Mouse (Mus musculus): ENCODE results near the gene Lst1. TPM values are rescaled to one million over a fixed set of nuclear protein-coding genes. Genes with fewer than 3 reads are reported as not detected.
A peak's percentile ranks its signal among the peaks of the same experiment; 100 is the strongest.
"Not testable (repeated sequence)": the region's sequence is repeated elsewhere in the genome, so short reads cannot be mapped to it uniquely, and the experiment has no call there.

Gene Lst1
- 13.1 and 16.1 TPM in 2 replicates for polyA plus RNA-seq (2015; fragmentation: Nextera tagmentation; extraction: Ambion mirVana)

GRCm38 (mm10) chr17:35187959-35188610 lies at the start of gene Lst1:
Lst1 (minus strand) TSS chr17:35188439.
- Histone ChIP-seq H3K27me3 (0 out of 2 replicates have a peak, but pooled peaks cover under 1% of the 10 kb centered on the region), H3K9ac (no peak within 1 kb of the TSS), H3K4me2 (no peak within 1 kb of the TSS), H3K27ac (peak within 1 kb of the TSS; percentile 7; the same call in 1 of the 2 replicates), H3K4me3 (no peak within 1 kb of the TSS), H3K4me1 (peaks cover 9% of the 10 kb centered on the region), H3K9me3 (no peaks in the 10 kb centered on the region), H3K36me3 (no peaks in the 10 kb centered on the region)
- ATAC-seq (ENCODE audit: insufficient number of reproducible peaks, insufficient read depth, low FRiP score, low TSS enrichment, low read depth), result no peak
- 76% methylated on average over 7 of the region's 7 CpGs for WGBS

- no peak for ATAC-seq (ENCODE audit: insufficient number of reproducible peaks, insufficient read depth, low FRiP score, low TSS enrichment, low read depth)
- 0 out of 2 replicates have a peak overlapping the region, but pooled peaks have one; percentile 11 for H3K9ac ChIP-seq
- H3K27me3 ChIP-seq, result no peaks in the 10 kb centered on the region
- no peak overlapping the region for H3K4me3 ChIP-seq
- peaks cover 16% of the 10 kb centered on the region; the same call in 1 of the 2 replicates for H3K36me3 ChIP-seq
- peaks cover 33% of the 10 kb centered on the region for H3K4me1 ChIP-seq
- H3K9me3 ChIP-seq, result no peaks in the 10 kb centered on the region
- WGBS, result 79% methylated on average over 12 of the region's 12 CpGs
- no peak overlapping the region for H3K27ac ChIP-seq
- no peak overlapping the region for H3K4me2 ChIP-seq
Observed at GRCm38 (mm10) chr17:35237504-35237903, 49.3 kb upstream of the Lst1 start.

DNA sequence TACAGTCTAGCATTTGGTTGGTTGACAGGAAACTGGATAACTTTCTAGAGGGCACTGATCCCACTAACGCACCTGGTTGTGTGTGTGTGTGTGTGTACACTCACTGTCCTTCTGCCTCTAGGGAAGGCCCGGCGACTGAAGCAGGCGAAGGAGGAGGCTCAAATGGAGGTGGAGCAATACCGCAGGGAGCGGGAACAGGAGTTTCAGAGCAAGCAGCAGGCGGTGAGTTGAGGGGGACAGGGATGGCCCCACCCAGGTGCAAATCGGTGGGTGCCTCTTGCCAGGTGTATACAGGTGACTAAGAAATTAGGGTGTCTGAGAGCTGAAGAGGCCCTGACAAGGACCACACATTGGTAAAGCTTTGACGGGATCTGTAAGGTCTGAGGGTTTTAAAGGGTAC lies 48.8 kb upstream of the Lst1 start:
- Histone ChIP-seq H3K27ac (no peak overlapping the region), H3K4me2 (0 out of 2 replicates have a peak overlapping the region, but pooled peaks have one; percentile 90), H3K9me3 (no peaks in the 10 kb centered on the region), H3K27me3 (no peaks in the 10 kb centered on the region), H3K9ac (peak overlapping the region; percentile 94; the same call in 1 of the 2 replicates), H3K4me3 (no peak overlapping the region), H3K4me1 (peaks cover 38% of the 10 kb centered on the region), H3K36me3 (peaks cover 16% of the 10 kb centered on the region; the same call in 1 of the 2 replicates)
- 77% methylated on average over 9 of the region's 9 CpGs for WGBS
- no peak for ATAC-seq (ENCODE audit: insufficient number of reproducible peaks, insufficient read depth, low FRiP score, low TSS enrichment, low read depth)

DNA sequence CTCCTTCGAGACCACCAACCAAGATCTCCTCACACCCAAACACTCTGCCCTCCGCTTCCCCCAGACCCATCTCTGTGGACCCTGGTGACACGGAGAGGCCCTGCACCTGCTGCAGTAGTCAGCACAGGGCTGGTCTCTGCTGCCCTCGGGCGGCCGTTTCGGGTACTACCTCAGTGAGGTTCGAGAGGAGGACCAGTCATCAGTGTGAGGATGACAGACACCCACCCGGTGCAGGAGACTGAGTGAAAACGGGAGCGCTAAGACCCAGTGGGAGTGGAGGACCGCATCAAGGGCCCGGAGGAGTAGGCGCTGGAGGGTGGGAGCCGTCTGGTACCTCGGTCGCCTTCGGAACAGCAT lies 48.1 kb upstream of the Lst1 start:
- Histone ChIP-seq H3K9me3 (no peaks in the 10 kb centered on the region), H3K27me3 (no peaks in the 10 kb centered on the region), H3K9ac (peak overlapping the region; percentile 94), H3K4me3 (peak overlapping the region; percentile 66), H3K4me1 (peaks cover 41% of the 10 kb centered on the region), H3K36me3 (peaks cover 16% of the 10 kb centered on the region; the same call in 1 of the 2 replicates), H3K27ac (peak overlapping the region; percentile 97), H3K4me2 (peak overlapping the region; percentile 90)
- 1% methylated on average over 18 of the region's 18 CpGs for WGBS
- peak; percentile 64 for ATAC-seq (ENCODE audit: insufficient number of reproducible peaks, insufficient read depth, low FRiP score, low TSS enrichment, low read depth)

GRCm38 (mm10) chr17:35235614-35236389 lies 47.6 kb upstream of the Lst1 start, which contains the start of gene Nfkbil1:
Nfkbil1 (minus strand) TSS chr17:35235792.
- H3K4me2 ChIP-seq, result peak within 1 kb of the TSS; percentile 90
- H3K9ac ChIP-seq, result peak within 1 kb of the TSS; percentile 94
- H3K27ac ChIP-seq, result peak within 1 kb of the TSS; percentile 97
- under 1% methylated on average over 35 of the region's 35 CpGs for WGBS
- H3K9me3 ChIP-seq, result no peaks in the 10 kb centered on the region
- peak; percentile 82 for ATAC-seq (ENCODE audit: insufficient number of reproducible peaks, insufficient read depth, low FRiP score, low TSS enrichment, low read depth)
- H3K36me3 ChIP-seq, result peaks cover 22% of the 10 kb centered on the region
- peaks cover 40% of the 10 kb centered on the region for H3K4me1 ChIP-seq
- peak within 1 kb of the TSS; percentile 66 for H3K4me3 ChIP-seq
- H3K27me3 ChIP-seq, result no peaks in the 10 kb centered on the region

DNA sequence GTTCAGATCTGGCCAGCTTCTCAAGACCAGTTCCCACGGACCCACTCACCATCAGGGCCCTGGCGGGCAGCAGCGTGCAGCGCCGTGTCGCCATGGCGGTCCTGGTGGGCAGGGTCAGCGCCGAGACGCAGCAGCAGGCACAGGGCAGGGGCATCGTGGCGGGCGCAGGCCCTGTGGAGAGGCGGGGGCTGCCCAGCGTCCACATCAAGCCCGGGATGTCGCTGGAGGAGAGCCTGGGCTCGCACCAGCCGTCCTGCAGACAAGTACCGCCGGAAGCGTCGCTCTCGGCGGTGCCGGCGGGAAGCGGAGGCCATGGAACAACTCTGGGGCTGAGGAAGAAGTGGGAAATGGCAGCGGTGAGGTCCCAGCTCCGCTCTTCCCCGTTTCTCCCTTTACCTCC lies 46.7 kb upstream of the Lst1 start:
- WGBS, result 5% methylated on average over 31 of the region's 31 CpGs
- Histone ChIP-seq H3K27ac (peak overlapping the region; percentile 97), H3K9me3 (no peaks in the 10 kb centered on the region), H3K36me3 (peaks cover 29% of the 10 kb centered on the region), H3K4me1 (peaks cover 34% of the 10 kb centered on the region), H3K4me3 (peak overlapping the region; percentile 66), H3K9ac (peak overlapping the region; percentile 94), H3K27me3 (no peaks in the 10 kb centered on the region), H3K4me2 (peak overlapping the region; percentile 90)
- no peak for ATAC-seq (ENCODE audit: insufficient number of reproducible peaks, insufficient read depth, low FRiP score, low TSS enrichment, low read depth)

GRCm38 (mm10) chr17:35234090-35234489 lies 45.9 kb upstream of the Lst1 start:
- peak overlapping the region; percentile 97 for H3K27ac ChIP-seq
- peaks cover 38% of the 10 kb centered on the region for H3K36me3 ChIP-seq
- H3K27me3 ChIP-seq; ATAC-seq (ENCODE audit: insufficient number of reproducible peaks, insufficient read depth, low FRiP score, low TSS enrichment, low read depth); H3K9me3 ChIP-seq: not testable (repeated sequence)
- peak overlapping the region; percentile 90 for H3K4me2 ChIP-seq
- H3K9ac ChIP-seq, result 0 out of 2 replicates have a peak overlapping the region, but pooled peaks have one; percentile 32
- peaks cover 34% of the 10 kb centered on the region for H3K4me1 ChIP-seq
- whole genome bisulfite sequencing, result 86% methylated on average over 7 of the region's 7 CpGs
- peak overlapping the region; percentile 66; the same call in 1 of the 2 replicates for H3K4me3 ChIP-seq

- Histone ChIP-seq H3K4me3 (peak within 1 kb of the TSS; percentile 66), H3K27ac (peak within 1 kb of the TSS; percentile 97), H3K9ac (peak within 1 kb of the TSS; percentile 94; the same call in 1 of the 2 replicates), H3K4me2 (peak within 1 kb of the TSS; percentile 90), H3K27me3 (no peaks in the 10 kb centered on the region), H3K9me3 (no peaks in the 10 kb centered on the region), H3K36me3 (peaks cover 45% of the 10 kb centered on the region), H3K4me1 (peaks cover 34% of the 10 kb centered on the region)
- 71% methylated on average over 18 of the region's 18 CpGs for WGBS
- no peak for ATAC-seq (ENCODE audit: insufficient number of reproducible peaks, insufficient read depth, low FRiP score, low TSS enrichment, low read depth)
Observed at GRCm38 (mm10) chr17:35233114-35233980, 45.1 kb upstream of the Lst1 start, which contains the start of gene Atp6v1g2. Atp6v1g2 (plus strand) TSS chr17:35233660.

GRCm38 (mm10) chr17:35232659-35233058 lies 44.4 kb upstream of the Lst1 start:
- H3K4me1 ChIP-seq, result peaks cover 34% of the 10 kb centered on the region
- H3K27me3 ChIP-seq, result no peaks in the 10 kb centered on the region
- H3K36me3 ChIP-seq, result peaks cover 51% of the 10 kb centered on the region
- no peak overlapping the region for H3K9ac ChIP-seq
- H3K4me3 ChIP-seq, result no peak overlapping the region
- no peak for ATAC-seq (ENCODE audit: insufficient number of reproducible peaks, insufficient read depth, low FRiP score, low TSS enrichment, low read depth)
- WGBS, result 88% methylated on average over 5 of the region's 5 CpGs
- H3K9me3 ChIP-seq, result no peaks in the 10 kb centered on the region
- 0 out of 2 replicates have a peak overlapping the region, but pooled peaks have one; percentile 90 for H3K4me2 ChIP-seq
- peak overlapping the region; percentile 97; the same call in 1 of the 2 replicates for H3K27ac ChIP-seq

DNA sequence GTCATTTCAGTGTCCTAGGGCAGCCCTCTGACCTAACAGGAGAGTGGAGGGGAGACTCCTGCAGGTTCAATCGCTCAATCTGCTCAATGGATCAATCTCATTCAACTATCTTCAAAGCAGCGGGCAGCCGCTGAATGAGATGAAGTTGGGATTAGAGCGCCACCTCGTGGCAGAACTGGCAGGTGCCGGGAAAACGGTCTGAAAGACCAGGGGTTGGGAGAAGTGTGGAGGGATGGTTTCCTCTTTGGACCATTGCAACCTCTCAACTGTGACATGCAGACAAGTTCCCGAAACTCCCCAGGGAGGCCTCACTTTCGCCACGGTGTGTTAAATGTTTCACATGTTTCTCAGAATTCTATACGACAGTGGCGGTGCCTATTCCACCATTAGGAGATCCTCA lies 43.8 kb upstream of the Lst1 start:
- no peak overlapping the region for H3K27ac ChIP-seq
- peaks cover 52% of the 10 kb centered on the region for H3K36me3 ChIP-seq
- no peak overlapping the region for H3K4me3 ChIP-seq
- peak overlapping the region; percentile 30 for H3K4me2 ChIP-seq
- ATAC-seq (ENCODE audit: insufficient number of reproducible peaks, insufficient read depth, low FRiP score, low TSS enrichment, low read depth), result no peak
- no peaks in the 10 kb centered on the region for H3K9me3 ChIP-seq
- peaks cover 34% of the 10 kb centered on the region for H3K4me1 ChIP-seq
- H3K9ac ChIP-seq, result no peak overlapping the region
- H3K27me3 ChIP-seq, result no peaks in the 10 kb centered on the region
- 14% methylated on average over 12 of the region's 12 CpGs for WGBS

- H3K9ac ChIP-seq, result peak overlapping the region; percentile 1; the same call in 1 of the 2 replicates
- WGBS, result 94% methylated on average over 10 of the region's 10 CpGs
Observed at GRCm38 (mm10) chr17:35231022-35231421, 42.8 kb upstream of the Lst1 start.

More at GRCm38 (mm10) chr17:35231022-35231421, 42.8 kb upstream of the Lst1 start:
- Histone ChIP-seq H3K27ac (no peak overlapping the region), H3K27me3 (no peaks in the 10 kb centered on the region), H3K4me1 (peaks cover 28% of the 10 kb centered on the region), H3K4me2 (no peak overlapping the region), H3K36me3 (peaks cover 56% of the 10 kb centered on the region), H3K9me3 (no peaks in the 10 kb centered on the region), H3K4me3 (no peak overlapping the region)
- no peak for ATAC-seq (ENCODE audit: insufficient number of reproducible peaks, insufficient read depth, low FRiP score, low TSS enrichment, low read depth)
